Mouse (Mus musculus) forebrain, embryonic 11.5 days (tissue): ENCODE measurements around the gene Angpt4. TPM values are rescaled to one million over a fixed set of nuclear protein-coding genes. Genes with fewer than 3 reads are reported as not detected.

Source experiments
- ATAC-seq: fragments of 200-750 bp; cut with Nextera tagmentation; replicated peaks from 2 replicates; pipeline ENCODE4 v1.8.0; 2017; ENCODE audit warnings: moderate TSS enrichment; ENCODE audit not compliant: low FRiP score
- DNase-seq: peaks from one replicate; pipeline ENCODE4 v3.0.0-alpha.2; 2017; ENCODE audit warnings: low spot score
- H3K27ac ChIP-seq: fragments of 300-500 bp; sonication (generic); 2 replicates; pipeline ENCODE4 v1.5.1; 2014; ENCODE audit warnings: low read depth, low read length
- H3K27me3 ChIP-seq: fragments of 300-500 bp; sonication (generic); 2 replicates; pipeline ENCODE4 v1.6.1; 2014; ENCODE audit warnings: mild to moderate bottlenecking, low read length, mixed read lengths; ENCODE audit not compliant: control insufficient read depth, insufficient read depth
- H3K36me3 ChIP-seq: fragments of 300-500 bp; sonication (generic); 2 replicates; pipeline ENCODE4 v1.6.1; 2014; ENCODE audit warnings: mild to moderate bottlenecking, low read length, moderate library complexity, mixed read lengths; ENCODE audit not compliant: control insufficient read depth, insufficient read depth
- H3K4me1 ChIP-seq: fragments of 300-500 bp; sonication (generic); replicated peaks from 2 replicates; pipeline ENCODE4 v1.6.1; 2014; ENCODE audit warnings: low read length, mixed read lengths; ENCODE audit not compliant: control insufficient read depth, insufficient read depth
- H3K4me2 ChIP-seq: fragments of 300-500 bp; sonication (generic); 2 replicates; pipeline ENCODE4 v1.6.1; 2014; ENCODE audit warnings: low read depth, mild to moderate bottlenecking, low read length, moderate library complexity, mixed read lengths; ENCODE audit not compliant: severe bottlenecking
- H3K4me3 ChIP-seq: fragments of 300-500 bp; sonication (generic); 2 replicates; pipeline ENCODE4 v1.5.1; 2014; ENCODE audit warnings: low read depth, low read length
- H3K9ac ChIP-seq: fragments of 300-500 bp; sonication (generic); 2 replicates; pipeline ENCODE4 v1.6.1; 2014; ENCODE audit warnings: low read length
- H3K9me3 ChIP-seq: fragments of 300-500 bp; sonication (generic); 2 replicates; pipeline ENCODE4 v1.6.1; 2016; ENCODE audit warnings: low read length, mixed read lengths; ENCODE audit not compliant: control insufficient read depth
- WGBS: fragments of 180-500 bp; shearing (Covaris S2); extraction: QIAGEN DNeasy Blood & Tissue Kit; methylation state at CpG from one replicate; pipeline ENCODE4 v1.1.7; 2014; 5-methylcytosine and 5-hydroxymethylcytosine counted together
- polyA plus RNA-seq: library from polyadenylated mRNA; unstranded; fragments of >200 nt; fragmentation: Nextera tagmentation; extraction: Ambion mirVana; gene quantifications from 2 replicates; pipeline ENCODE4 v1.2.1, GENCODE M21; 2014

The Angpt4 gene
- polyA plus RNA-seq, 1 experiment from 2014 or later, result not detected

GRCm38 (mm10) chr2:151941269-151941668 is 30.3 kb downstream of the Angpt4 start:
- H3K4me3 ChIP-seq, result no peak overlapping the region
- no peak overlapping the region for H3K4me2 ChIP-seq
- H3K27me3 ChIP-seq, result no peaks in the 10 kb centered on the region
- no peaks in the 10 kb centered on the region for H3K9me3 ChIP-seq
- H3K27ac ChIP-seq, result no peak overlapping the region
- no peaks in the 10 kb centered on the region for H3K36me3 ChIP-seq
- ATAC-seq (no peak), DNase-seq (no peak)
- no peak overlapping the region for H3K9ac ChIP-seq
- 29% methylated on average over 2 of the region's 2 CpGs for WGBS
- no peaks in the 10 kb centered on the region for H3K4me1 ChIP-seq

GRCm38 (mm10) chr2:151944106-151944505 is 33.1 kb downstream of the Angpt4 start:
- 77% methylated on average over 2 of the region's 2 CpGs for WGBS
- no peak for ATAC-seq
- Histone ChIP-seq H3K4me2 (no peak overlapping the region), H3K27me3 (no peaks in the 10 kb centered on the region), H3K36me3 (no peaks in the 10 kb centered on the region), H3K4me3 (no peak overlapping the region), H3K4me1 (no peaks in the 10 kb centered on the region), H3K27ac (no peak overlapping the region), H3K9ac (no peak overlapping the region), H3K9me3 (no peaks in the 10 kb centered on the region)
- DNase-seq, result no peak

DNA sequence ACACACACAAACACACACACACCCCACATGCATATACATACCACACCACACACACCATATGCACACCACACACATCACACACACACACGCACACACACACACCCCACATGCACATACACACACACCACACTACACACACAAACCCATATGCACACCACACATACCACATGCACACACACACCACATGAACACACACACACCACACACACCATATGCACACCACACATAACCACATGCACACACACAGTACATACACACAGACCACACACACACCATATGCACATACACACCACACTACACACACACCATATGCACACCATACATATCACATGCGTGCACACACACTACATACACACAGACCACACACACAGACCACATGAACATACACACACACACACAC is 36.6 kb downstream of the Angpt4 start:
- H3K27me3 ChIP-seq, result no peaks in the 10 kb centered on the region
- WGBS, result 98% methylated on average over 2 of the region's 2 CpGs
- ATAC-seq, result 0 out of 2 replicates have a peak, but pooled peaks have one; percentile 46

DNA sequence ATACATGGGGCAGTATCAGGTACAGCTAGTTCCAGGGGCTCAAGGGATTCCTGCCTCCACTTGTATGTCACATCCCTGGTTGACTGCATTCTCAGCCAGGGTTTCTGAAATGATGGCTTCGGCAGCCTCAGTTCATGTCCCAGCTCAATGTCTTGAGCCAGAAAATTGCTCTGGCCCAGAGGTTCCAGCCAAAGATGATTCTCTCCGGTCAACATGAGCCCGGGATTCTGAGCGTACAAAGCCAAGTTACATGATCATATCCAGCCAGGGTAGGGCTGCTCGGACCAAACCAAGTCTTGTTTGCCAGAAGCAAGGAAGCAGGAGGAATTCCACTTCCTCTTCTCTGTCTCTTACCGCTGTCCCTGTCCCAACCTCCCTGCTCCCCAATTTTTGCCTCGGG is 37.3 kb downstream of the Angpt4 start:
- no peak for DNase-seq
- Histone ChIP-seq H3K4me3 (no peak overlapping the region), H3K27ac (no peak overlapping the region), H3K9ac (no peak overlapping the region), H3K4me2 (no peak overlapping the region), H3K9me3 (no peaks in the 10 kb centered on the region), H3K36me3 (no peaks in the 10 kb centered on the region), H3K4me1 (no peaks in the 10 kb centered on the region), H3K27me3 (no peaks in the 10 kb centered on the region)
- WGBS, result 88% methylated on average over 7 of the region's 7 CpGs
- ATAC-seq, result no peak

More for the DNA sequence above, 36.6 kb downstream of the Angpt4 start:
- no peak overlapping the region for H3K4me3 ChIP-seq
- H3K9ac ChIP-seq, result no peak overlapping the region
- H3K9me3 ChIP-seq, result no peaks in the 10 kb centered on the region
- H3K4me2 ChIP-seq, result no peak overlapping the region
- no peaks in the 10 kb centered on the region for H3K36me3 ChIP-seq
- no peaks in the 10 kb centered on the region for H3K4me1 ChIP-seq
- no peak for DNase-seq
- no peak overlapping the region for H3K27ac ChIP-seq

DNA sequence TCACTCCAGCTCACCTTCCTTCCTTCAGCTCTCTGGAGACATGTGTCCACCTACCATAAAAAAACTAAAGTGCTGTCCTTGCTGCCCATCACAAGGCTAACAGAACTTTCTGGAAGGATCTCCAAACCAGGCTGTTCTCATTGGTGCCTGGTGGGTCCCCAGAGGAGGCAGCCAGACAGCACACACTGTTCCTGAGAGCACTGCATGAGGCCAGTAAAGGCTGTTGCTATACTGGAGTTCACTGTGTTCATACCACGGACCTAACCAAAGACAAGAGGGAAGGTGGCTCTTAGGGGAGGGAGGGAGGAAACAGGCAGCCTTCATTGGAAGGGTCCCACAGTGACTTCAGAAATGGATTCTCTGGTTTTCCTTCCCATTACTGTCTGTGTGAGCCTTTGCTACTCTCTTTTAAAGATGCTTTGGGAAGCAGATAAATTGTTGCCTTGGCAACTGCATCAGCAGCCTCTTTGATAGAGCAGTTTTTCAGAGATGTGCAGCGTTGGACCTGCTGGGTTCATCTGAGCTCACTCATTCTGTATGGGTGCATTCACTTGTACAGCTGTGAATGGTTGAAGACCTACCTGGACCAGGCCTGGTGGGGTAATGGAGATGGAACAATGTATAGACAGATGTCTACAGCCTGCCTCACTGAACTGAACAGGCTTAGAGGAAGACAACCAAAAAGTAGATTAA is 38.2 kb downstream of the Angpt4 start:
- Histone ChIP-seq H3K4me3 (no peak overlapping the region), H3K27ac (no peak overlapping the region), H3K36me3 (no peaks in the 10 kb centered on the region), H3K4me1 (no peaks in the 10 kb centered on the region), H3K4me2 (no peak overlapping the region), H3K9ac (no peak overlapping the region), H3K27me3 (no peaks in the 10 kb centered on the region), H3K9me3 (no peaks in the 10 kb centered on the region)
- ATAC-seq (no peak), DNase-seq (no peak)
- 73% methylated on average over 2 of the region's 2 CpGs for WGBS

DNA sequence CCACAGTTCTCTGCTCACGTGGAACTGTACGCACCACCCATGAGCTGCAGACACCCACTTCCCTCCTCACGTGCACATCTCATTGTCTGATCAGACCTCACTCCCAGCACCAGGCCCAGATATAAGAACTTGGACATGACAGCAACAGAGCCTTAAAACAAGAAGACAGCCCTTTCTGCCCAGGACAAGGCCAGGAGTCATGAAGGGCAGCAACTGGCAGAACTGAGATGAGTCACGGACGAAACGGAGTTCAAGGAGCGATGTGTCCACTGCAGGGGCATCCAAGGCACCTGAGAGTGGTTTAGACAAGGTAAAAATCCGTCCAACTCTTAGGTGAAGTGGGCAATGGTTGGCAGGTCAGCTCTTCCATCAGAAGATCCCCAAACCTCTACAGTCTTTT is 42.7 kb downstream of the Angpt4 start:
- no peak overlapping the region for H3K4me2 ChIP-seq
- H3K27ac ChIP-seq, result no peak overlapping the region
- no peaks in the 10 kb centered on the region for H3K4me1 ChIP-seq
- DNase-seq, result no peak
- H3K9ac ChIP-seq, result no peak overlapping the region
- no peaks in the 10 kb centered on the region for H3K27me3 ChIP-seq
- ATAC-seq, result no peak
- H3K9me3 ChIP-seq, result no peaks in the 10 kb centered on the region
- H3K4me3 ChIP-seq, result no peak overlapping the region
- WGBS, result 90% methylated on average over 8 of the region's 8 CpGs
- H3K36me3 ChIP-seq, result no peaks in the 10 kb centered on the region

DNA sequence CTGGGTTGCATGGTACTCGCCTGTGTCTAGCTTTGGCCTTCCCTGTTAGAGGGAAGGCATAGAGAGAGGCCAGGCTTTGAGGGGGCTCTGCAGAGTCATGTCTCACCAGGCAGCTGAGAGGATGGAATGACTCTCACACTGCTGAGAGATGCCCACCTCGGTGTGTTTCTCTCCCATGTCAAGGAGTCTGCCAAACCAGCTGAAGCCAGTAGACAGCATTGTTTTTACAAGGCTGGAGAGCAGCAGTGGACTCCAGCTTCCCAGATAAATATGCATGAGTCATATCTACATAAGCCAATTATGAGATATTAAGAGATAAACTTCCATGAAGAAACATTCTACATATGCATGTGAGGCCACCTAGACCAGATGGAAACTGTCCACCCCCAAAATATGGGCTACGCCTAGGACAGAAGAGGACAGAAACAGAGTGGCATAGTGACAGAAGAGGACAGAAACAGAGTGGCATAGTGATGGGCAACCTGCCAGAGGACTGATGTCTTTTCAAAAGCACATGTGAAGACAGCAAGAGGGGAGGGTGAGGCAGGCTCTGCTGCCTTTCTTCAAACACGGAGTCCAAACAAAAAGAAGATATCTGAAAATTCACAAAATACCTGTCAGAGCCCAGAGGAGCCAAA is 45.6 kb downstream of the Angpt4 start:
- ATAC-seq, result no peak

GRCm38 (mm10) chr2:151959274-151959673 is 48.3 kb downstream of the Angpt4 start:
- H3K9me3 ChIP-seq, result no peaks in the 10 kb centered on the region
- no peak overlapping the region for H3K4me2 ChIP-seq
- ATAC-seq, result no peak
- DNase-seq, result no peak
- H3K27me3 ChIP-seq, result no peaks in the 10 kb centered on the region
- no peaks in the 10 kb centered on the region for H3K36me3 ChIP-seq
- WGBS, result 41% methylated on average over 5 of the region's 5 CpGs
- no peak overlapping the region for H3K4me3 ChIP-seq
- H3K27ac ChIP-seq, result no peak overlapping the region
- peaks cover 9% of the 10 kb centered on the region for H3K4me1 ChIP-seq
- H3K9ac ChIP-seq, result no peak overlapping the region

More for the DNA sequence above, 45.6 kb downstream of the Angpt4 start:
- no peak for DNase-seq
- Histone ChIP-seq H3K4me1 (peaks cover 2% of the 10 kb centered on the region; the same call in 1 of the 2 replicates), H3K27me3 (no peaks in the 10 kb centered on the region), H3K9me3 (no peaks in the 10 kb centered on the region), H3K36me3 (no peaks in the 10 kb centered on the region), H3K27ac (no peak overlapping the region), H3K4me3 (no peak overlapping the region), H3K4me2 (no peak overlapping the region), H3K9ac (no peak overlapping the region)
- 85% methylated on average over 4 of the region's 4 CpGs for WGBS
